Mouse (Mus musculus): ENCODE results near the gene Lmntd1.

The Lmntd1 gene

GRCm38 (mm10) chr6:145374372-145374771 is 239.7 kb downstream of the Lmntd1 start:
- DNase-seq, result no peak

GRCm38 (mm10) chr6:145373712-145374221 is 240.4 kb downstream of the Lmntd1 start:
- DNase-seq, result peak; percentile 26

GRCm38 (mm10) chr6:145372066-145372465 is 242.1 kb downstream of the Lmntd1 start:
- no peak for DNase-seq

GRCm38 (mm10) chr6:145371586-145371985 is 242.5 kb downstream of the Lmntd1 start:
- DNase-seq, result no peak

- no peak for DNase-seq
Observed at GRCm38 (mm10) chr6:145370302-145370701, 243.8 kb downstream of the Lmntd1 start.

GRCm38 (mm10) chr6:145369290-145369689 is 244.8 kb downstream of the Lmntd1 start:
- DNase-seq, result no peak

- DNase-seq, result no peak
Observed at GRCm38 (mm10) chr6:145366488-145366887, 247.6 kb downstream of the Lmntd1 start.

- no peak for DNase-seq
Observed at GRCm38 (mm10) chr6:145363698-145364097, 250.4 kb downstream of the Lmntd1 start.

GRCm38 (mm10) chr6:145361109-145361694 is 252.9 kb downstream of the Lmntd1 start:
- peak; percentile 37 for DNase-seq

GRCm38 (mm10) chr6:145359470-145360430 is 254.4 kb downstream of the Lmntd1 start:
- DNase-seq, result peak; percentile 64

GRCm38 (mm10) chr6:145358001-145358400 is 256.1 kb downstream of the Lmntd1 start:
- no peak for DNase-seq

GRCm38 (mm10) chr6:145353806-145354205 is 260.3 kb downstream of the Lmntd1 start:
- DNase-seq, result no peak

GRCm38 (mm10) chr6:145352705-145353104 is 261.4 kb downstream of the Lmntd1 start:
- no peak for DNase-seq

GRCm38 (mm10) chr6:145348196-145348915 is 265.8 kb downstream of the Lmntd1 start:
- DNase-seq, result no peak

GRCm38 (mm10) chr6:145347641-145348040 is 266.5 kb downstream of the Lmntd1 start:
- no peak for DNase-seq

GRCm38 (mm10) chr6:145346789-145347557 is 267.1 kb downstream of the Lmntd1 start:
- DNase-seq, result peak; percentile 41

GRCm38 (mm10) chr6:145346305-145346704 is 267.8 kb downstream of the Lmntd1 start:
- no peak for DNase-seq

- DNase-seq, result no peak
Observed at GRCm38 (mm10) chr6:145344719-145345118, 269.4 kb downstream of the Lmntd1 start.

- DNase-seq, result no peak
Observed at GRCm38 (mm10) chr6:145343457-145343856, 270.7 kb downstream of the Lmntd1 start.

GRCm38 (mm10) chr6:145342836-145343235 is 271.3 kb downstream of the Lmntd1 start:
- DNase-seq, result no peak

GRCm38 (mm10) chr6:145341301-145342193 is 272.6 kb downstream of the Lmntd1 start:
- DNase-seq, result peak; percentile 92
